Mouse (Mus musculus) myocyte (in vitro differentiated cells): ENCODE data around the gene Nfkbib. TPM values are rescaled to one million over a fixed set of nuclear protein-coding genes. Genes with fewer than 3 reads are reported as not detected.

ENCODE experiments used
- H3K27me3 ChIP-seq: one replicate; pipeline ENCODE4 v1.6.1; 2011; ENCODE audit not compliant: control insufficient read depth, insufficient read depth, insufficient read length
- H3K36me3 ChIP-seq: one replicate; pipeline ENCODE4 v1.6.1; 2011; ENCODE audit not compliant: control insufficient read depth, insufficient read depth
- H3K4me2 ChIP-seq: one replicate; pipeline ENCODE4 v1.6.1; 2011; ENCODE audit warnings: low read depth, control low read depth
- H3K4me3 ChIP-seq: one replicate; pipeline ENCODE4 v1.5.1; 2011; ENCODE audit warnings: mild to moderate bottlenecking, control low read depth, moderate library complexity
- H3K79me2 ChIP-seq: one replicate; pipeline ENCODE4 v1.6.1; 2011; ENCODE audit not compliant: control insufficient read depth, insufficient read depth
- H3ac ChIP-seq: one replicate; pipeline ENCODE4 v1.6.1; 2011; ENCODE audit not compliant: control insufficient read depth, insufficient read length
- CEBPB ChIP-seq: IDR thresholded peaks from 2 replicates; pipeline ENCODE4 v1.6.1; 2011; ENCODE audit warnings: mild to moderate bottlenecking, moderate library complexity; ENCODE audit not compliant: poor library complexity, insufficient read depth, severe bottlenecking
- E2F4 ChIP-seq: IDR thresholded peaks from one replicate; pipeline ENCODE4 v1.6.1; 2011; ENCODE audit warnings: mild to moderate bottlenecking, control low read depth, moderate library complexity; ENCODE audit not compliant: insufficient read depth
- MAX ChIP-seq: IDR thresholded peaks from one replicate; pipeline ENCODE4 v1.6.1; 2011; ENCODE audit warnings: low read depth, mild to moderate bottlenecking, control low read depth
- MYOD1 ChIP-seq, 3 experiments: IDR thresholded peaks; one replicate each; pipeline ENCODE4 v1.6.1; 2011; ENCODE audit warnings: control low read depth in 2 of 3, low read depth in 2 of 3, mild to moderate bottlenecking in 2 of 3, moderate library complexity in 1 of 3; ENCODE audit not compliant: insufficient read length in 2 of 3, control insufficient read depth in 1 of 3
- MYOG ChIP-seq, 3 experiments: IDR thresholded peaks; one replicate each; pipeline ENCODE4 v1.6.1; 2011; ENCODE audit warnings: control low read depth in 2 of 3, low read depth in 2 of 3, mild to moderate bottlenecking in 2 of 3; ENCODE audit not compliant: insufficient read length in 2 of 3, control insufficient read depth in 1 of 3, insufficient read depth in 1 of 3
- POLR2A ChIP-seq: IDR thresholded peaks from one replicate; pipeline ENCODE4 v1.6.1; 2011; ENCODE audit warnings: low read depth, mild to moderate bottlenecking, control low read depth, moderate library complexity; ENCODE audit not compliant: insufficient read length
- POLR2AphosphoS2 ChIP-seq: IDR thresholded peaks from one replicate; pipeline ENCODE4 v1.6.1; 2011; ENCODE audit warnings: low read depth, control low read depth; ENCODE audit not compliant: insufficient read length
- REST ChIP-seq: IDR thresholded peaks from one replicate; pipeline ENCODE4 v1.6.1; 2011; ENCODE audit warnings: mild to moderate bottlenecking, control low read depth, moderate library complexity; ENCODE audit not compliant: insufficient read depth, insufficient read length
- SRF ChIP-seq: IDR thresholded peaks from one replicate; pipeline ENCODE4 v1.6.1; 2011; ENCODE audit warnings: low read depth; ENCODE audit not compliant: control insufficient read depth, insufficient read length
- TCF12 ChIP-seq: IDR thresholded peaks from one replicate; pipeline ENCODE4 v1.6.1; 2011; ENCODE audit warnings: mild to moderate bottlenecking, control low read depth; ENCODE audit not compliant: poor library complexity, insufficient read depth, severe bottlenecking
- TCF3 ChIP-seq: IDR thresholded peaks from one replicate; pipeline ENCODE4 v1.6.1; 2011; ENCODE audit warnings: low read depth, control low read depth; ENCODE audit not compliant: insufficient read length
- USF1 ChIP-seq: IDR thresholded peaks from one replicate; pipeline ENCODE4 v1.6.1; 2011; ENCODE audit warnings: low read depth, mild to moderate bottlenecking, control low read depth, moderate library complexity
- polyA plus RNA-seq: library from polyadenylated mRNA; unstranded; fragments of >200 nt; fragmentation: generic; extraction: Trizol; gene quantifications from one replicate; pipeline ENCODE4 v1.2.1, GENCODE M21; 2012; ENCODE audit warnings: missing spikeins

The Nfkbib gene
- polyA plus RNA-seq, 1 experiment: 59.3 TPM

GRCm38 (mm10) chr7:28812436-28812835, 45.1 kb upstream of the Nfkbib start:
- Histone ChIP-seq H3K4me3 (peak overlapping the region; percentile 67), H3ac (peak overlapping the region; percentile 12), H3K79me2 (peaks cover 62% of the 10 kb centered on the region), H3K27me3 (no peaks in the 10 kb centered on the region), H3K36me3 (peaks cover 50% of the 10 kb centered on the region), H3K4me2 (peak overlapping the region; percentile 93)
- no peak for TF ChIP-seq MYOG (IDR thresholded peaks at IDR 0.05; ENCODE audit: control insufficient read depth in 1 of 3, insufficient read depth in 1 of 3, insufficient read length in 2 of 3, low read depth in 2 of 3)
- no peak for TF ChIP-seq E2F4
- TF ChIP-seq SRF: no peak
- peak; percentile 71 for TF ChIP-seq POLR2AphosphoS2
- TF ChIP-seq USF1: no peak
- TF ChIP-seq REST: no peak
- no peak for TF ChIP-seq CEBPB

GRCm38 (mm10) chr7:28811640-28812275, 44.4 kb upstream of the Nfkbib start:
- no peak for TF ChIP-seq TCF3
- TF ChIP-seq SRF: no peak
- TF ChIP-seq POLR2A: no peak
- peak overlapping the region; percentile 93 for H3K4me2 ChIP-seq
- H3K4me3 ChIP-seq: peak overlapping the region; percentile 67
- H3K36me3 ChIP-seq: peaks cover 43% of the 10 kb centered on the region
- peak overlapping the region; percentile 12 for H3ac ChIP-seq
- peaks cover 55% of the 10 kb centered on the region for H3K79me2 ChIP-seq
- H3K27me3 ChIP-seq: no peaks in the 10 kb centered on the region

- TF ChIP-seq MYOG (IDR thresholded peaks at IDR 0.05; ENCODE audit: control insufficient read depth in 1 of 3, insufficient read depth in 1 of 3, insufficient read length in 2 of 3, low read depth in 2 of 3) (peak in 1 of 3 experiments; percentile 25), TCF12 (no peak), POLR2A (peak; percentile 52), POLR2AphosphoS2 (peak; percentile 72), MYOD1 (IDR thresholded peaks at IDR 0.05; ENCODE audit: control insufficient read depth in 1 of 3, insufficient read length in 2 of 3, low read depth in 2 of 3) (peak in 1 of 3 experiments; percentile 49), TCF3 (no peak)
- peak overlapping the region; percentile 93 for H3K4me2 ChIP-seq
Measured at GRCm38 (mm10) chr7:28811228-28811627, 43.9 kb upstream of the Nfkbib start.

GRCm38 (mm10) chr7:28810107-28811066, 43.1 kb upstream of the Nfkbib start:
- Histone ChIP-seq H3K79me2 (peaks cover 41% of the 10 kb centered on the region), H3K27me3 (no peaks in the 10 kb centered on the region), H3K4me2 (peak overlapping the region; percentile 98), H3ac (peak overlapping the region; percentile 95), H3K4me3 (peak overlapping the region; percentile 67), H3K36me3 (peaks cover 30% of the 10 kb centered on the region)
- TF ChIP-seq E2F4: no peak
- TF ChIP-seq MYOD1 (IDR thresholded peaks at IDR 0.05; ENCODE audit: control insufficient read depth in 1 of 3, insufficient read length in 2 of 3, low read depth in 2 of 3): peak in 1 of 3 experiments; percentile 54
- peak; percentile 28; the same call in 1 of the 2 replicates for TF ChIP-seq CEBPB
- peak; percentile 92 for TF ChIP-seq POLR2AphosphoS2
- no peak for TF ChIP-seq USF1
- peak; percentile 96 for TF ChIP-seq POLR2A
- peak; percentile 11 for TF ChIP-seq SRF
- TF ChIP-seq REST: peak; percentile 48
- TF ChIP-seq MAX: no peak
- peak in 1 of 3 experiments; percentile 27 for TF ChIP-seq MYOG (IDR thresholded peaks at IDR 0.05; ENCODE audit: control insufficient read depth in 1 of 3, insufficient read depth in 1 of 3, insufficient read length in 2 of 3, low read depth in 2 of 3)
- no peak for TF ChIP-seq TCF12
- no peak for TF ChIP-seq TCF3

More at GRCm38 (mm10) chr7:28811228-28811627, 43.9 kb upstream of the Nfkbib start:
- Histone ChIP-seq H3K4me3 (peak overlapping the region; percentile 67), H3K79me2 (peaks cover 49% of the 10 kb centered on the region), H3K27me3 (no peaks in the 10 kb centered on the region), H3ac (peak overlapping the region; percentile 95), H3K36me3 (peaks cover 38% of the 10 kb centered on the region)
